Mouse (Mus musculus): ENCODE measurements around the gene Cd69.

Gene Cd69

DNA sequence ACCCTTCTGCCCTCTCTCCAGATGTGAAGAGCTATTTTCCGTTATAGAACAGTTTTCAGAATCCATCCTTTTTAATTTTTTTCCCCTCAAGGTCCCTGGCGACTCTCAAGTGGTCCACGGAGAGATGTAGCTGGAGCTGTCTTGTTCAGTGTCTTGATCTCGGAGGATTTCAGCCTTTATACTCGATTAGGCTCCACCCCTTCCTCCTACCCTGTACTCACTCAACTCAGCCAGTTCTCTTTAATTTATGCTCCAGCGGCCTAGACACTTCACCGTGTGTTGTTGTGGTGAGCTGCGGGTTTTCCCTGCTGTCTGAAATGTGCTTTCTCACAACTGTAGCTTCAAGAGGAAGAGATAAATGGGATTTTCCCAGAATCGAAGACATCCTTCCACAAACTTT, at the start of gene Cd69:
Gene Cd69 (minus strand): TSS at position 217 of the 400 bp plus-strand sequence.
- no peak for DNase-seq (ENCODE audit: extremely low read depth, low read depth)

DNA sequence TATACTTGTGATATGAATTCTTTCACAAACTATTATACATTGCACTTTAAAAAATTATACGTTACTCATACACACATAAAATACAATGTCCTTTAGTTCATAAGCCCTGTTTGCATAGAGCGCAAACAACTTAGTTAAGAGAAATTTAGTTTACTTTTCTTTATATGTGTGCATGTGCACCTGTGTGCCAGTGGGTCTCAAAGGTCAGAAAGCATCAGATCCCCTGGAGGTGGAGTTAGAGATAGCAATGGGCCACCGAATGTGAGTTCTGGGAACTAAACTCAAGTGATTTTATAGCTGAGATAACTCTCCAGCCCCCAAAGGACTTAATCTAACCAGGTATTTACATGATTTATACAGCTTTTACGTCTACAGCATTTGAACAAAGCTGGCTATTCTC, 44.1 kb upstream of the Cd69 start:
- DNase-seq (ENCODE audit: extremely low read depth, low read depth): no peak

DNA sequence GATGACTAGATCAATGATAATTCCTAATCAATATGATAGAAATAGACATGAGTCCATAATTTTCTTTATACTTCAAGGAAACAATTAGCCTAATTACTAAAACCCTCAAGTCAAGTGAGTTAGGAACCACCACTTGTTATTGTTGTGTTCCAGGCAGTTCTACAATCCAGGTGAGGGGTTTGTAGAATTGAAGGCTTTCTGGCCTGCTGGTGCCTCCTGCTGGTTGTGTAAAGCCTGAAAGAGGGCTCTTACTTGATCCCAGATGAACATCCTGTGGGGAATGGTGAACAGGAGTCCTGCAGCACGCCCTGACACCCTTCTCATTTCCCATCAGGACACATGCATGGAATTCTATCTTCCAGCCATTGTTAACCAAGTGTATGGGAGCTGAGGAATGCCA, 43.2 kb upstream of the Cd69 start:
- no peak for DNase-seq (ENCODE audit: extremely low read depth, low read depth)

DNA sequence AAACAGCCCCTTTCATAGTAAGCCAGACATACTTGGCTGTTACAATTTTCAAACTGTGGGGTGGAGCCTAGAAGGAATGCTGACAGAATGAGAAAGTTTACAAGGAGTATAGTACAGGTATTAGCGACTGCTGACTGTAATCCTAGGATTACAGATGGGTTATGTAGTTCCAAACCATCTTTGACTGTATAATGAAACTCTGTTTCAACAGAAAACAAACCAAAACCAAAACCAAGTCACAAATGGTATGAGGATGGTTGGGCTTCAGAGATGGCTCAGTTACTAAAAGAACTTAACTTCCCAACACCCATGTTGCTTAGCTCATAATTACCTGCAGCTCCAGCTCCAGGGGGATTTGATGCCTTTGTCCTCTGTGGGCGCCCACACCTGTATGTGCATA, 41.2 kb upstream of the Cd69 start:
- DNase-seq (ENCODE audit: extremely low read depth, low read depth): no peak

DNA sequence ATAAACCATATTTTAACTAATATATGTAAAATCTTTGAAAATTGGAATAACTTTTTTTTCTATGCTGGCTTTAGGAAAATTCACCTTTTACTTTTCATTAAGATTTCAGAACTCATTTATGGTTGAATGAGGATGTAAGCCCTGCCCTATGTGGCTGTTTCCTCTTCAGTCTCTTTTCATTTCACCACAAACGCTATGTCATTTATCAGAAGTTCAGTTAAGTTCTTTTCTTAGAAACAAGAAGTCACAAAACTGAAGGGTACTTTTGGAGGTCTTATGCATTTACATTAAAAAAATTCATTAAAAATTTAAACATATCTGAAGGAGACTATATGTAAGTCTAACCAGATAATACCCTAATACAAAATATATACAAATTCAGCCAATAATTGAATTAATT, 40.5 kb upstream of the Cd69 start:
- peak; percentile 79 for DNase-seq (ENCODE audit: extremely low read depth, low read depth)

DNA sequence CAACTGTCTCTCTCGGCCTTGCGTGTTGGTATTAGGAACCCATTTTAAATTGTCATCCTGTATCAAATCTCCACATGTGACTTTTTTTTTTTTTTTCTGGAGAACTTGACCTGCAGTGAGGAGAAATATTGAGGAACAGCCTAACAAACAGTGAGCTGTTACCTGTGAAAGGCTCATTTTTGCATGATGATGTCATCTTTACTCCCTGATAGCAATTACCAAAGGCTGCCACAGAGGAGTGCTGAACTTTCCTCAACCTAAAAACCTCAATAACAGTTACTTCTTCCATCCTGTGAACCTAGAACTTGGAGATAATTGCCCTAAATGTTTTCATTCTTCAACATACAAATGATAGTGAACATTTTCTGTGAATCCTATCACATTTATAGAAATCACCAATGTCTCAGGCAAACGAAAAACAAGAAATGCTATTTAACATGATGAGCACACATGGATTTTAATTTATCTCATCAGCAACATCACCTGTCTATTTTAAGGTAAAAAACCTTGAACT, 39.5 kb upstream of the Cd69 start:
- DNase-seq (ENCODE audit: extremely low read depth, low read depth): no peak

DNA sequence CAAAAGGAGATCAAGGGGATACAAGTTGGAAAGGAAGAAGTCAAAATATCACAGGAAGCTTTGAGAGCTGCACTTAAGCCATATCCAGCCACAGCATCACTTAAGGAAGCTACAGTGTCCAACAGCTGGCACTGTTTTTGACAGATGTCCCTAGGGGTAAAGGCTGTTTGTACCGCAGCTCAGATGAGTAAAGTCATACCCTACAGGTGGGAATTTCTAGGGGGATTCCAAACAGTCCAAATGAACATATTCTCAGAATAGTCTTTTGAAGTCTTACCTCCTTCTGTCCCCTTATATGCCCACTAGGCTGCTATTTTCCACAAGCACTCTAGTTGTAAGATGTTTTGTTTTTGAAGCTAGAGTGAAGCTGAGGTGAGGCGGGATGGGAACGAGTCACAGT, 37.3 kb upstream of the Cd69 start:
- no peak for DNase-seq (ENCODE audit: extremely low read depth, low read depth)

DNA sequence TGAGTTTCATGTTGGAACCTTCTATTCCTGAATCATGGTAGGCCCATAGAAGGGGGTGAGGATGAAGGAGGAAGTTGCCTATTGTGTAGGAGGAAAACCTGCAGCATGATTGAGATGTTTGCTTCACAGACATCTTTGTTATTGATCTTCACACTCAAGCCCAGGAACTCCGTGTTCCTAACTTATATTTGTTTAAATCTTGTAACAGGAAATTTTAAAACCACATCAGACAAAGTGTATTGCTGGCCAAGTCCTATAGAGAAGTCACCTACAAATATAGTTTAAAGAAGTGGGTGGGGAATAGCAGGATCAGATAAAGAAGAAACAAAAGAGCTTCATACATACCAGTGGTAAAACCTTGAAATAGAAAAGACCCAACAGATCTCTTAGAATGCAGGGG, 28.9 kb upstream of the Cd69 start:
- DNase-seq (ENCODE audit: extremely low read depth, low read depth): no peak

DNA sequence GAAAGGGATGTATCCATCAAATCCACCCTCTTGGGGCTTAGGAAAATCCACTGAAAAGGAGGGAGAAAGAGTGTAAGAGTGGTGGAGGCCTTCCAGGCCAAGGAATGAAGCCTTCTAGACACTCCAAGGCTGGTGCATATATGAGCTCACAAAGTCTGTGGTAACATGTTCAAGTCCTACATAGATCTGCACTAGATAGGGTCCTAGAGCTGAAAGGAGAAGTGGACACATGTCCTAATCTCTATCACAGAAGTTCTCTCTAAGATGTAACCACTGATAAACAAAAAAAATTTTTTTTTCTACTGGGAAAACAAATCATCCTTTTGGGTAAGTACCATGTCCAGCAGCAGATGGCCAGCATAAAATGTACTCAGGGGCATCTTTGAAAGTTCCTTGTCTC, 13.5 kb upstream of the Cd69 start:
- DNase-seq (ENCODE audit: extremely low read depth, low read depth): no peak

DNA sequence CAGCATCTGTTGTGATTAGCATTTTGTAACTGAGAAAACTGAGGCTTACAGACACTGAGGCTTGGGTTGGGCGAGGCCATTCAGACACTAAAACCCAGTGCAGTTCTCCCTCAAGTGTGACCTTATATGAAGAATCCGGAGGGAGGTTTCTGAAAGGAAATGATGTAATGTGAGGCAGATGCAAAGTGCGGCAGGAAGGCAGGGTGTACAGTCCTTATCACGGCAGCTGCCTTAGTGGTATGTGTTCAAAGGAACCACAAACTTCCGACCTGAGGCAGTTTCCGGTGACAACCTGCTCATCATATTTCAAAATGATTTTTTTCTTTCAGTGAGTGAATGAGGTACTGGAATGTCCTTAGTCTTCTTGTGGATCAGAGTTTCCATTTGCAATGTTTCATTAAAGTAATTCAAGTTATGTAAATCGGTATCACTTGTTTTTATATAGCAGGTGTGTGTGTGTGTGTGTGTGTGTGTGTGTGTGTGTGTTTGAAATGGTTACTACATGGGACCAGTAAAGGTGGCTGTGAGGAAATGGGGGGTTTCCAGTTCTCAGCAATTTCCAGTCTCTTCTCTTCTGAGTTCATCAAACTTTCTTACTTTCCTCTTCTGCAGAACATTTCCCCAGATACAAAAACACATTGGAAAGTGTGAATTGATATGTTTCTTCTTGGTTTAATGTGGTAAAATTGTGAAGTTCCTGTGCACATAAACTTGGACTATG, 9.3 kb upstream of the Cd69 start:
- DNase-seq (ENCODE audit: extremely low read depth, low read depth): peak; percentile 77

DNA sequence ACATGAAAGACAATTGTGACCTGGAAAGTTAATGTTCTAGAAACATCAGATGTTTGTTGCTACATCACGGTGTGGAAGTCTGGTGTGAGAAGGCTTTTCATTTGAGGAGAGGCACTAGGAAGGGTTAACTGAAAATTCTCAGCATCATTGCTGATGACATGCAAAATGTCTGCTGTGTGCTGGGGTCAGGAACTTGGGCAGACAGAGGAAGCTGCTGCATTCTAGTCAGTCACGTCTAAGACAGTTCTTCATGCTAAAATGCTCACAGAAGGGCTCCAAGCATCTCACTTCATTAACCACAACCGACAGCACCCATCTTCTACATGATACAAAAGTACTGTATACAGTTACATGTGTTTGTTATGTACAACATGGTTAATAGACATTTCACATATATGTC, 8.0 kb upstream of the Cd69 start:
- DNase-seq (ENCODE audit: extremely low read depth, low read depth): no peak

DNA sequence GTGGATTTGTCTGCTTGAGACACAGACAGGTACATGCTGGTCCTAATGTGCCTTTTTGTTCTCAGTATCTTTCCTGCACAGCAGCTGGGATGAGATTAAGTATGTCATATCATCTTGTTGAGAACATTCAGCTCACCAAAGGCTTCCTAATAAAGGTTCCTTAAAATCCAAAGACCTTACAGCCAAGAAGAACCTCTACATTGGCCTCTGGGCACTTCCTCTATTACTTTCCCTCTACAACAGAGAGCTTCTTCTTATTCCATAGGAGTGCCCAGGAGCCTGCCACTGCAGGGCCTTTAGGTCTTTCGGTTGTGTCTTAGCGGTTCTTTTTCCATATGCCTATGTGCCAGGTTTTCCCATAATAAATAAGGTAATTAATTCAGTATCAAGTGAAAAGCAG, 1.2 kb upstream of the Cd69 start:
- DNase-seq (ENCODE audit: extremely low read depth, low read depth): peak; percentile 35

DNA sequence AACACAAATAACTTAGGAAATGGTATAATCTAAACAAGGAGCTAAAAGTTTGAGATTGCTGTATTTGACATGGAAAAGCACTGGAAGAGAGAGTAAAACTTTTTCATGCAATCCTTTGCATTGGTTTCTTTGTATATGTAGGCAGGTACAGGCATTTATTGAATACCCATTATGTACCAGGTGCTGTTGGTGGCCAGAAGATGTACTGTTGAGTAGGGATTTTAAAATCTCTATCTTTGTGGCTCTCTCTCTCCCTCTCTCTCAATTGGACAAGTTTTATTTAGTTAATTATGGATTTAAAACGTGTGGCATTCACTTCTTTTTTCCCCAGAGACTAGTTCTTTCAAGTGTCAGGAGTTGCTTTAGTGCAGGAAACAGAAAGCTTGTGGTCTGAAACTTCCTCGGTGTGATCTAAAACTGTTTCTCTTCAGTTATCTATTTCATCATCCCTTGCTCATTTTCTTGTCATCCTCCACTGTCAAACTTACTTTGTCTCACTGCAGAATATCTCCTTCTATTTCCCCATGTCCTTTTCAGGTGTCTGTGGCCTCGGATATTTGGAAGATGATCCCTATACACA, 478 bp upstream of the Cd69 start:
- DNase-seq (ENCODE audit: extremely low read depth, low read depth): no peak

DNA sequence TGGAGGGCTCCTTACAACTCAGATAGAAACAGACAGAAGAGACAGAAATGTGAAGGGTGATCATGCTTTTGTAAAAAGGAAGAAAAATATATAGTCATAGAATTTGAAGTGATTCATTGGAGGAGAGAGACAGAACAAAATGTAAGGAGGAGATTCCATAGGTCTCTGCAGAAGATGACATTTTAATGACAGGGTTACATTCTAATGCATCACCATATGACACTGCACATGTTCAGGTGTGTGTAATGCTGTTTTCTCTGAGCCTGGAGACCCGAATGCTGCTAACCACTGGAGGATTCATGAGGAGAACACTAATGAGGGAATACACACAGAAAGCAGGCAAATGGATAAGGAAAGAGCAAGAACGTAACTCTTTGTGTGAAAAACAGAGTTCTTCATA, 760 bp downstream of the Cd69 start:
- no peak for DNase-seq (ENCODE audit: extremely low read depth, low read depth)

DNA sequence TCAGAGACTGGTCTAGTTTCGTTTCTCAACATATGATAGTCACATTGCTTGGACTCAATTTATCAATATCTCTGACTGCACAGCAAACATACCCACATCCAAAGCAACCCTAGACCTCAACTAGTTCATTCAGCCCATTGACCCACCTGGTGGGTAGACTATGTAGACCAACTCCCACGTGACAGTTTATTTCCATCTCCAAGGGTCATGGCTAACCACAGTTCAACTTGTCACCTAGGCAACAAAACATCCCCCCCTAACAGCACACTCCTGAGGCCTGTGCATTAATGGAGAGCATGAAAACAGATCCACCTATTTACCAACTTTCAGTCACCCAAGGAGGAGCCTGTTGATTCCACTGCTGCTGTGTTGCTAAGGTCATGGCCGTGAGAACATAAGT, 1.6 kb downstream of the Cd69 start:
- no peak for DNase-seq (ENCODE audit: extremely low read depth, low read depth)

DNA sequence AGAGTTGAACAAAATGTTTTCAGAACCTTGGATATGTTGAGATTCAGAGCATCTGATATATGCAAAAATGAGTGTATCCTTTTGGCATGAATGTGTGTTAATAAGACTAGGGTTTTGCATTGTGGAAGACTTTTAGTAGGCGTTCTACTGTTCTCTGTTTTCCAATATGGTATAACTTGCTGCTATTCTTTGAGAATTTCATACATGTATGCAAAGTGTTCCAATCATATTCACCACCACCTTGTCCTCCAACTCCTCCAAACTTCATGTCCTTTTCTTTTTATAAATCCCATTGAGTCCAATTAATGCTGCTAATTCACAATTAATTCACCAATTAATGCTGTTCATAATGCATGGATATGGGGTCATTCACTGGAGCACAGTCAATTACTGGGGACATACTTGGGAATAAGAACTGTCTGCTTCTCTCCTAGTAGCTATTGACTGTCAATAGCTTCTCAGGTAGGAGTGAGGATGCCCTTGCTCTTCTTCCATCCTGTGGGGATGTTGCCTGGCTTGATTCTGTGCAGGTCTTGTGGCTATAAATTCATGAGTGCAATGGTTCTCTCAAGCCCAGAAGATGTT, 8.7 kb downstream of the Cd69 start:
- DNase-seq (ENCODE audit: extremely low read depth, low read depth): no peak

DNA sequence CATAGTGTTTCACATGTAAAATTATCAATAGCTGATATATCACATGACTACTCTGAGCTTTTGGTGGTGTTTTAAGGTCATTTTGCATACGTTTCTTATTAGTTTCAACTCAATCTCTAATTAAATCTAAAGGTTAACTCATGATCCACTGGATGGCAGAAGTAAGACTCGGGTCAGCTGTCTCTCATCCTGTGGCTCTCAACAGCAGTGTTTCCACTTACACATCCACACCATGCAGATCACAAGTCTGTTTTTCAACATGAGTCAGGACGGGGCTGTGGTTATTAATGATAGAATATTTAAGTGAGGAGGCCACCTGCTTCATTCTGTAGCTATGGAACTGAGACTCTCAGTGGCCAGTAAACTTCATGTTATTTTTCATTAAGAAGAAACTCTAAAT, 9.4 kb downstream of the Cd69 start:
- DNase-seq (ENCODE audit: extremely low read depth, low read depth): no peak

DNA sequence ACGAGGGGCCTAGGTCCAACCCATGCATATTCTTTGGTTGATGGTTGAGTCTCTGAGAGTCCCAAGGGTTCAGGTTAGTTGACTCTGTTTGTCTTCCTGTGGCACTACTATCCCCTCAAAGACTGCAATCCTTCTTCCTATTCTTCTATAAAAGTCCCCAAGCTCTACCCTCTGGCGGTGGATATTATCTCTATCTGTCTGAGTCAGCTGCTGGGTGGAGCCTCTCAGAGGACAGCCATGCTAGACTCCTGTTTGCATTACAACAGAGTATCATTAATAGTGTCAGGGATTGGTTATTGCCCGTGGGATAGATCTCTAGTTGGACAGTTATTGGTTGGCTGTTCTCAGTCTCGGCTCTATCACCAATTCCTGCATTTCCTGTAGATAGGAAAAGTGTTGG, 14.3 kb downstream of the Cd69 start:
- DNase-seq (ENCODE audit: extremely low read depth, low read depth): no peak

DNA sequence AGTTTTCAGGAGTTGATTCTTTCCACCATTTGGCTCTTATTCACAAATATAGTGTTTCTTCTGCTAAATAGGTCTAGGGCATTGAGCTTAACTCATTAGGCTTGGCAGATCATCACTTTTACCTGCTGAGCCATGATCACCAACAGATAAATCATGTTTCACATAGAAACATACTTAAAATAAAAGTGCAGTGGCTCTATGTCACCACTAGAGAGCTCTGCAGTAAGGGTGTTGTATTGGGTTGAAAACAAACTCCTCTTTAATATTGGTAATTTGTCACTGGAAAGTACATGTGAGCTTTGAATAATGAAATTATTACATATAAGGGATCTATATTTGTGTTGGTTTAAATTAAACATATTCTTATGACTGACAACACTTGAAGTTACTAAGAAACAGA, 15.2 kb downstream of the Cd69 start:
- DNase-seq (ENCODE audit: extremely low read depth, low read depth): no peak

DNA sequence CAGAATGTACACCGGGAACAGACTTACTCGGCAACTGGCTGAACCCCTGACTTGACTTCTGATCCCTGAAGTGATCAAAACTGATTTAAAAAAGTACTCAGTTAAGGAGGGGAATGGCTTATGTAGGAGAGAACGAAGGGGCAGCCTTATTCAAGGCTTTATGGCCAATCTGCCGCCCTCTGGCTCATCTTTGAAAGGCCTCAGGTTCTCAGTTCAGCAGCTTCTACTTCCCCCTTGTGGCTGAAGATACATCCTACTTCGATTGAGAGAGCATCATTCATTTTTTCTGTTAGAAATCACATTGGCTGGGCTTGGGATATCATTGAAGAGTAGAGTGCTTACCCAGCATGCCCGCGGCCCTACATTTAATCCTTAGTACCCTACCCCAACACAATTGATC, 19.2 kb downstream of the Cd69 start:
- DNase-seq (ENCODE audit: extremely low read depth, low read depth): peak; percentile 64

DNA sequence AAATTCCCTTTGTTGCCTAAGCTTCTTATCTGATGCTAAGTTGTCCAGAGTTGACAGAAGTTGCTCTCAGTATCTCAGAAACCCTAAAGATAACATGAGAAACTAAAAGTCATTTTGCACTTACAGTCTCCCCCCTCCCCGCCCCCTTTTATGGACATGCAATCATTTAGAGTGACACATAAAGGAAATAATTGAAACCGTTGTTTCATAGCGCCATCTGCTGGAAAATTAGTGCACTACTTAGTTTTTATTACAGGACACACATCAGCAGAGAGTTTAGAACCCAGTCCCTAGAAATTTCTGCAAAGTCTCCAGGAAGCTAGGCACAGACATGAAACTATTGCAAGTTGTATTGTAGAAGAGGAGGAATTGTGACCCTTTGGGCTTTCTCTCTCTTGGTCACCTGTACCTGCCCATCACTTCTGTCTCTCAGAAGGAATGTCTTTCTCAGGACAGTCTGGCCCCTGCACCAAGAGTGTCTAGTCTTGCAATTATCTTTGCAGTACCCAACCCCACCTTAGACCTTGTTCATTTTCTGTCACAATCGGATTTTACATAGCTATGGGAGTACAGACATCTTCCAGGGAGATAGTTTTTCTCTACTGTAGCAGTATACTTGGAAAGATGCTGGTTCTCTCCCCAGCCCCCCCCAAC, 20.2 kb downstream of the Cd69 start:
- peak; percentile 76 for DNase-seq (ENCODE audit: extremely low read depth, low read depth)

DNA sequence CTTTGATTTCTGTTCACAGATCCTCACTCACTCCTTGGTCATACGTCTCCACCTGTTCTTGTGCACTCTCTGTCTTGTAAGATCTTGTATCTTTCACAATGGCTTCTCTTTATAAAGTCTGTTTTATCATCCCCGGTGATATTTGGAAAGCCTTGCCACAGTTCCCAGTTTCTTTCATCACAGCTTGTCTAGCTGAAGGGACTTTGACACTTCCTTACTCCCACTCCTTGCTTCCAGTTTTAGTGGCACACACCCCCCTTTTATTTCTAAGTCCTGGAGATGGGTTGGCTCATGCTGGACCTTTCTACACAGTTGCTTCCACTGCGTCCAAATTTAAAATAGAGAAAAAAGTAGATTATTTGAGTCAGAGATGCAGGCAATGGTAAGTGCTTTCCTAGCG, 20.9 kb downstream of the Cd69 start:
- DNase-seq (ENCODE audit: extremely low read depth, low read depth): no peak
